Mouse (Mus musculus) activated CD4-positive, CD25-positive, alpha-beta regulatory T cell, adult 4 months (primary cell): ENCODE data around the gene Skap1. TPM values are rescaled to one million over a fixed set of nuclear protein-coding genes. Genes with fewer than 3 reads are reported as not detected.
A peak's percentile ranks its signal among the peaks of the same experiment; 100 is the strongest.

Experiments
- ATAC-seq: one replicate; pipeline ENCODE4 v1.8.0; 2017
- polyA plus RNA-seq, 2 experiments: library from polyadenylated mRNA; unstranded; fragments of 100-300 nt; shearing (Covaris generic); gene quantifications; one replicate each; pipeline ENCODE4 v1.2.1; 2017

Gene Skap1
- polyA plus RNA-seq, 2 experiments from 2014 or later = 615 to 687 TPM

- ATAC-seq = no peak
Measured at GRCm38 (mm10) chr11:96576491-96577427, 112.4 kb downstream of the Skap1 start.

DNA sequence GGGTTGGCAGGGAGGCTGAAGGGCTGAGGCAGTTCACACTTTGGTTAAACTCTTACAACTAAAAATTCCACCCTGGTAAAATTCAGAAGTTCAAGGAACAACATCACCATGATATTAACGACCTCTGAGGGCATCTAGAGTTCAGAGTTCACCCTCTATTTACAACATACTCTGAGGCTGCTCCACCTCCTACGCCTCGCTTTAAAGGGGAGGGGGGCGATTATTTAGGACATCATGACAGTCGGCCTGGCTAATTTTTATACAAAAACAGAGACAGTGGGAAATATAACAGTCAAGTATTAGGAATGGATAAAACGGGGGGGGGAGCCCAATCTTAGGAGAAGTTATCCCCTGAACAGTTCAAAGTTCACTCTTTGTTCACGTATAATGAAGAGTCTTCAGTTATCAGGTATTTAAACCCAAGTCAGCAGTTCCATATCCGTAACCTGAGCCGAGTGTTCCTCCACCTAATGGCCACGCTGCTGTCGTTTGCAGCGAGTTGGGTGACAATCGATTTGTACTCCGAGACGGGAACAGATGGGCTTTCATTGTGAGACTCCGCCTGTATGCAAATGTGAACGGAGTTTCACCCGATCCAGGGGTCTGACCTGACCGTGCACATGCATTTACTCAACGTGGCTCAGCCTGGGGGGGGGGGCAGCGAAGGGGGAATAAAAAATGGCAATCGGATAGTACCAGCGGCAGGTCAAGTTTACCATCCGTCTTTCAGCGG lies 114.3 kb downstream of the Skap1 start:
- no peak for ATAC-seq

- ATAC-seq = peak; percentile 75
Measured at GRCm38 (mm10) chr11:96581604-96582384, 117.4 kb downstream of the Skap1 start.

GRCm38 (mm10) chr11:96582595-96582994 lies 118.2 kb downstream of the Skap1 start:
- no peak for ATAC-seq

GRCm38 (mm10) chr11:96589828-96590227 lies 125.4 kb downstream of the Skap1 start:
- no peak for ATAC-seq

- no peak for ATAC-seq
Measured at GRCm38 (mm10) chr11:96595890-96596289, 131.5 kb downstream of the Skap1 start.

DNA sequence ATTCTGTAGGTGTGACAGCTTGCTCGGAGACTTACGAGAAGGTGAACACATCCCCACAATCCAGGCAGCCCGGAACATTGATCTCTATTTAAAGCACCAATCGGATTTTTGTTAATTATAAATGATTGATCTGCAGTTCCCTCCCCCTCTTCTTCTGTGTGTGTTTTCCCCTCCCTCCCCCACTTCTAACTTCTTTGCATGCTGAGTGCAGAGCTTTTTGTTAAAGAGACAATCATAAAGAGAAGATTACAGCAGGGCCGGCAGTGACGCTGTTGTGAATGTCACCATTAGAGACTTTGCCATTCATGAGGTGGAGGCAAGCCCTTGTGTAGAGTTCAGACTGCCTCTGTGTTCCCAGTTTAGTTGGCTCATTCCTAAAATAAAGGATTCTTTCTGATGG lies 131.9 kb downstream of the Skap1 start:
- ATAC-seq = no peak

GRCm38 (mm10) chr11:96602806-96603205 lies 138.4 kb downstream of the Skap1 start:
- ATAC-seq = no peak

DNA sequence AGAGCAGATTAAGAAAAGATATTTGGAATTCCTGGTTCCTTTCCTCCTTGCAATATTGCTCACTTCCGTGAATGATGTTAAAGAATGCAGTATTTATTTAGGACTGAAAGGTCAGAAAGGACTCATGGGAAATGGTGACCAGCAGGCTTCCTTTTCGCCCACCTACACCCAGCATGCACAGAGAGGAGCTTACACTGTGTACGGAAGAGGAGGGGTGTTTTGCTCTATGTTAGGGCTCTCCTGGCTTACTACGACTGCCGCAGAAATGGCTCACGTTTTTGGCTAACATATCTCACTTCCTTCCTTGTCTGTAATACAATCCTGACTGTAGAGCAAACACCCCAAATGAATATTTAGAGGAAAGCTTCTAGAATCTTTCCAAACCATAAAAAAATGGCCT lies 139.9 kb downstream of the Skap1 start:
- no peak for ATAC-seq

DNA sequence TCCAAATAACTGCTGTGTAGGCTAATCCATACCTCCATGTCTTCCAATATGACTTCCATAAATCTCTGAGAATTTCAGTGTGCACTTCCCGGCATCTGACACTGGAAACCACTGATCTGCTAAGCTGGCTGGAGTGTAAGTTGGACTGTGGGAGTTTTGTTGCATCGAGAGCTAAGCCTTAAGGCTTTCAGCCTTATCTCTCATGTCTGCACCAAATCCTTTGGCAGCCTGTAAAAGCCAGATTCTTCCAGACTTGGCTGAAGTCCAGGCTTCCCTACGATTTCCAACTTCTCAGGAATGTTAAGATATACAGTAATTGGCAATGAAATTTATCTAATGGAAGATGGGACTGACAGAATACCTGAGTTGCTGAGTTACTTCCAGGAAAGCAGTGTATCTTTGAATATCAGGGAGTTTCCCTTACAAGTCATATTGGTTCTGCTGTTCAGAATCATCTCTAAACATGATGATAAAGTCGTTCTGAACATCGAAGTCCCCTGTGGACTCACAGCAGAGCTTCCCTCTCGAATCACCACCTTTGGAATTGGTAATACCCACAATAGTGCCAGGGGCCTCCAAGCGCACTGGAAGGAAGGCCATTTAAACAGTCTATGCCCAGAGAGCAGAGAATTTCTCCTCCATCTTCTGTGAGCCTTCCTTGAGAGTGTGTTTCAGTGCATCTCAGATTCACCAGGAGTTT lies 140.5 kb downstream of the Skap1 start:
- no peak for ATAC-seq

- ATAC-seq = no peak
Measured at GRCm38 (mm10) chr11:96605516-96605915, 141.1 kb downstream of the Skap1 start.

- ATAC-seq = no peak
Measured at GRCm38 (mm10) chr11:96612596-96612995, 148.2 kb downstream of the Skap1 start.

- ATAC-seq = no peak
Measured at GRCm38 (mm10) chr11:96616792-96617191, 152.4 kb downstream of the Skap1 start.

DNA sequence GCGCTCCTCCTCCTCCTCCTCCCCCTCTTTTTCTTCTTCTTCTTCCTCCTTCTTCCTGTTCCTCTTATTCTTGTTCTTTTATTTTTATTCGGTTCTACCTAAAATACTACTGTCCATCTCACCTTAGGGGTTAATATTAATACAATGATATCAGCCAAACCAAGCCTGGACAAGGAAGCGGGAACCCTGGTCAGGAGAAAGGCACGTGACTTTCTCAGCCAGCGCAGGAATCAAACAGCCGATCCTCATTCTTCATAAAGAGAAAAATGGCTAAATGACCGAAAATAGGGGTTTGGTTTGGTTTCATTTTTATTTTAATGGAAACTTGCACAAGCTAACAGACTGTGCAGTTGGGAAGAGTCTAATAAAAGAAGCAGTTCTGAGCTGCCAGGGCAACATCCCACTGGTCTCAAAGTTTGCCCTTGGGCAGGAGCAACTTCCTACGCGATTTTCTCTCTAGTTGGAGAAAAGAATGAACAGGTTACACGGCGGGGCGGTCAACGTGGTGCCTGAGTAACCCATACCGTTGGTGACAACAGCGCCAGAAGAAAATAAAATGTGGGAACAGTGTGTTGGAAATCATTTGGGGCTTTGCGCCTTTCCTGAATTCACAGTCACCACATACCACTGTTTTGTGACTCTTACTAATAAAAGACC lies 154.5 kb downstream of the Skap1 start:
- no peak for ATAC-seq

- ATAC-seq = no peak
Measured at GRCm38 (mm10) chr11:96619576-96619975, 155.2 kb downstream of the Skap1 start.

- no peak for ATAC-seq
Measured at GRCm38 (mm10) chr11:96620006-96620405, 155.6 kb downstream of the Skap1 start.

DNA sequence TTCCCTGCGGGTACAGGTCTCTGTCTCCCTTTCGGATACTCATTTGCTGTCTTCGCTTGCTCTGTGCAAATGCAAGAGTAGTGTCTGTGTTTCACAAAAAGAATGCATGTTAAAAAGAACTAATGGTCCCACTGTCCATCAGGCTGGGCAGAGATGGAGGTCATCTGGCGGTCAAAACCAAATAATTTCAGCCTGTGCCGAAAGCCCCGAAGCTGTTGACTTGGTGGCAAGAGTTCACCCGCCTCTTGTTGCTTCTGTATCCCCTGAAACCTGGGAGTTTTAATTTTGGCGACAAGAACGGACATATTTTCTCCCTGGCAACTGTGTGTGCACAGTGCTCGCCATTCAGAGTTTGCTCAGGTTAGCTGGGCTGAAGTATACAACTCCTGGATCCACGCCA lies 156.3 kb downstream of the Skap1 start:
- ATAC-seq = no peak

GRCm38 (mm10) chr11:96621167-96621566 lies 156.8 kb downstream of the Skap1 start:
- ATAC-seq = no peak

GRCm38 (mm10) chr11:96622782-96623181 lies 158.4 kb downstream of the Skap1 start:
- no peak for ATAC-seq

- ATAC-seq = no peak
Measured at GRCm38 (mm10) chr11:96624436-96624835, 160.0 kb downstream of the Skap1 start.

DNA sequence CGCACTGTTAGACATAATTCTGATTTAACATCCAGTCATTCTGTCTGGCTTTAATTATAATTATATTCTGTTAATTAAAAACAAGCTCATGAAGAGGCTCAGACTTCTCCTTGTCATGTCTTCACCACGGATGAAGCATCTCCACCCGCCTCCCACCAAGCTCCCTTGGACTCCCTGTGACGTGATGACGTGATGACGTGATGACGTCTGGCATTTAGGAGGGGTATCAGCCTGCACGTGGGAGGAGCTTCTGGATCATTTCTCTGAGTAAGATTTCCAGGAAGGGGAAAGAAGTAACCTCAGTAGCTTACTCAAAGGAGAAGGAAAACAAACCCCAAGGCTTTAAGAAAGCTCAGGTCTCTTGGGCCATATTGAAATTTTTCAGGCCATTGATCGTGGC lies 165.4 kb downstream of the Skap1 start:
- ATAC-seq = no peak

DNA sequence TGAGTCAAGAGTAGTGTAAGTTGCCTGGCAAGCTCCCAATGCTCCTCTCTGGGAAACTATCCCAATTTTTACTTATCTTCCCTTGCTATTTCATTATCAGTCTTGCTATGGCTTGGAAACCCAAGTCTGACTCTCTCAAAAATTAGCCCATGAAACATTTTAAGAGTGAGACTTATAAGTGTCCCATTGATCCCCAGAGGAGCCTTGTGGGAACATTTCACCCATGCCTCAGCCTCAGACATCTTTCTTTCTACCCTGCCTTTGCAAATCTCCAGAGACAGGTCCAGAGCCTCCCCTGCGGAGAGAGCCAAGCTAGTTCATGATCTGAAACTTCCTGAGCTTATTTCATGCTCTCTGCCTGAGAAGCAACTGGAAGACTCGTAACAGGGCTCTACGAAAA lies 167.1 kb downstream of the Skap1 start:
- ATAC-seq = no peak
